Mouse (Mus musculus): Measurements from ENCODE around the gene Agxt2.

DNA sequence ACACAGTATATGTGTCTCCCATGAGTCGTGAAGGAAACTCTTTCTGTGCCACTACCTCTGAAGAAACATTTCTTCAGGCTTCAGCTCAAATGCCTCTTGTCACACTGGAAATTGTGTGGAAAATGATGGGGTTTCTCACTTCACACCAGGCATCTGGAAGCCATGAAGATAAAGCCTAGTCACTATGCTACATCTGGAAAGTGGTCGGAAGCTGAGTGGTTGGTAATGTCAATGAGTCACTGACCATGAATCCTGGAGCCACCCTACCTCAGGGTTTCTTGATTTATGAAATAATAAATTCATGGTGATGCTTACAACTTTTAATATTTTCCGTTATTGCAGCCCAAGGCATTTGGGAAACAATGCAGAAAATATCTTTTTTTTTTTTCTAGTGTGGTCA lies 51.5 kb downstream of the Agxt2 start:
- TF ChIP-seq POLR2A (IDR thresholded peaks at IDR 0.05; ENCODE audit: control insufficient read depth, low read depth, low read length) (no peak), CTCF (IDR thresholded peaks at IDR 0.05; ENCODE audit: control insufficient read depth, insufficient read depth, insufficient replicate concordance, low read depth, low read length) (no peak)

Data from testis, adult 2 months (tissue).